Mouse (Mus musculus) forebrain, embryonic 16.5 days (tissue): Measurements from ENCODE around the gene Tln2. TPM values are rescaled to one million over a fixed set of nuclear protein-coding genes. Genes with fewer than 3 reads are reported as not detected.

Experiments used
- ATAC-seq: fragments of 200-750 bp; cut with Nextera tagmentation; 2 replicates; pipeline ENCODE4 v1.8.0; 2017; ENCODE audit warnings: mild to moderate bottlenecking, moderate library complexity
- H3K27ac ChIP-seq: fragments of 300-500 bp; sonication (generic); 2 replicates; pipeline ENCODE4 v1.5.1; 2014; ENCODE audit warnings: low read length, control low read depth
- H3K27me3 ChIP-seq: fragments of 300-500 bp; sonication (generic); replicated peaks from 2 replicates; pipeline ENCODE4 v1.6.1; 2014; ENCODE audit warnings: low read length; ENCODE audit not compliant: control insufficient read depth, insufficient read depth
- H3K36me3 ChIP-seq: fragments of 300-500 bp; sonication (generic); 2 replicates; pipeline ENCODE4 v1.6.1; 2014; ENCODE audit not compliant: control insufficient read depth, insufficient read depth
- H3K4me1 ChIP-seq: fragments of 300-500 bp; sonication (generic); replicated peaks from 2 replicates; pipeline ENCODE4 v1.6.1; 2014; ENCODE audit warnings: low read length; ENCODE audit not compliant: control insufficient read depth, insufficient read depth
- H3K4me2 ChIP-seq: fragments of 300-500 bp; sonication (generic); 2 replicates; pipeline ENCODE4 v1.6.1; 2014; ENCODE audit warnings: mild to moderate bottlenecking, low read length, control low read depth
- H3K4me3 ChIP-seq: fragments of 300-500 bp; sonication (generic); replicated peaks from 2 replicates; pipeline ENCODE4 v1.5.1; 2014; ENCODE audit warnings: mild to moderate bottlenecking, low read length, control low read depth
- H3K9ac ChIP-seq: fragments of 300-500 bp; sonication (generic); replicated peaks from 2 replicates; pipeline ENCODE4 v1.6.1; 2014; ENCODE audit warnings: low read depth, low read length, control low read depth
- H3K9me3 ChIP-seq: fragments of 300-500 bp; sonication (generic); 2 replicates; pipeline ENCODE4 v1.6.1; 2016; ENCODE audit warnings: low read length; ENCODE audit not compliant: control insufficient read depth
- WGBS: fragments of 180-500 bp; shearing (Covaris S2); extraction: QIAGEN DNeasy Blood & Tissue Kit; methylation state at CpG from one replicate; pipeline ENCODE4 v1.1.7; 2014; 5-methylcytosine and 5-hydroxymethylcytosine counted together
- polyA plus RNA-seq: library from polyadenylated mRNA; unstranded; fragments of >200 nt; fragmentation: Nextera tagmentation; extraction: Ambion mirVana; gene quantifications from 2 replicates; pipeline ENCODE4 v1.2.1, GENCODE M21; 2015

The Tln2 gene
- polyA plus RNA-seq, 1 experiment from 2014 or later, result 19.6 TPM

- Histone ChIP-seq H3K4me1 (no peaks in the 10 kb centered on the region), H3K27ac (no peak overlapping the region), H3K27me3 (no peaks in the 10 kb centered on the region), H3K9me3 (no peaks in the 10 kb centered on the region), H3K4me2 (no peak overlapping the region), H3K36me3 (no peaks in the 10 kb centered on the region), H3K9ac (no peak overlapping the region), H3K4me3 (no peak overlapping the region)
- no peak for ATAC-seq
- WGBS, result 82% methylated on average over 6 of the region's 6 CpGs
Measured at GRCm38 (mm10) chr9:67182006-67182405, 377.5 kb downstream of the Tln2 start.

- ATAC-seq, result no peak
- Histone ChIP-seq H3K27me3 (no peaks in the 10 kb centered on the region), H3K9ac (no peak overlapping the region), H3K4me1 (no peaks in the 10 kb centered on the region), H3K4me2 (no peak overlapping the region), H3K27ac (no peak overlapping the region), H3K36me3 (no peaks in the 10 kb centered on the region), H3K9me3 (no peaks in the 10 kb centered on the region), H3K4me3 (no peak overlapping the region)
- WGBS, result 89% methylated on average over 1 of the region's 1 CpGs
Measured at GRCm38 (mm10) chr9:67178709-67179108, 380.8 kb downstream of the Tln2 start.

GRCm38 (mm10) chr9:67178203-67178602 lies 381.3 kb downstream of the Tln2 start:
- Histone ChIP-seq H3K4me1 (no peaks in the 10 kb centered on the region), H3K27me3 (no peaks in the 10 kb centered on the region), H3K9ac (no peak overlapping the region), H3K4me3 (no peak overlapping the region), H3K27ac (no peak overlapping the region), H3K9me3 (no peaks in the 10 kb centered on the region), H3K36me3 (no peaks in the 10 kb centered on the region), H3K4me2 (no peak overlapping the region)
- 85% methylated on average over 5 of the region's 5 CpGs for WGBS
- no peak for ATAC-seq

GRCm38 (mm10) chr9:67176073-67176472 lies 383.4 kb downstream of the Tln2 start:
- 85% methylated on average over 8 of the region's 8 CpGs for WGBS
- Histone ChIP-seq H3K27me3 (no peaks in the 10 kb centered on the region), H3K4me2 (no peak overlapping the region), H3K27ac (no peak overlapping the region), H3K9me3 (peaks cover 4% of the 10 kb centered on the region), H3K36me3 (no peaks in the 10 kb centered on the region), H3K4me3 (no peak overlapping the region), H3K9ac (no peak overlapping the region), H3K4me1 (no peaks in the 10 kb centered on the region)
- no peak for ATAC-seq

- H3K27ac ChIP-seq, result no peak overlapping the region
- no peak for ATAC-seq
- no peak overlapping the region for H3K9ac ChIP-seq
- no peak overlapping the region for H3K4me3 ChIP-seq
- no peaks in the 10 kb centered on the region for H3K36me3 ChIP-seq
- 90% methylated on average over 6 of the region's 6 CpGs for WGBS
- H3K9me3 ChIP-seq, result peaks cover 5% of the 10 kb centered on the region
- H3K4me1 ChIP-seq, result no peaks in the 10 kb centered on the region
- H3K4me2 ChIP-seq, result no peak overlapping the region
- no peaks in the 10 kb centered on the region for H3K27me3 ChIP-seq
Measured at GRCm38 (mm10) chr9:67173816-67174215, 385.7 kb downstream of the Tln2 start.

- Histone ChIP-seq H3K36me3 (no peaks in the 10 kb centered on the region), H3K9me3 (peaks cover 5% of the 10 kb centered on the region), H3K4me1 (no peaks in the 10 kb centered on the region), H3K9ac (no peak overlapping the region), H3K4me2 (no peak overlapping the region), H3K27ac (no peak overlapping the region), H3K27me3 (no peaks in the 10 kb centered on the region), H3K4me3 (no peak overlapping the region)
- WGBS, result 95% methylated on average over 4 of the region's 4 CpGs
- ATAC-seq, result no peak
Measured at GRCm38 (mm10) chr9:67173154-67173553, 386.3 kb downstream of the Tln2 start.

- WGBS, result 97% methylated on average over 4 of the region's 4 CpGs
- no peak for ATAC-seq
- H3K36me3 ChIP-seq, result no peaks in the 10 kb centered on the region
- no peak overlapping the region for H3K4me2 ChIP-seq
- H3K9me3 ChIP-seq, result peaks cover 5% of the 10 kb centered on the region
- no peaks in the 10 kb centered on the region for H3K4me1 ChIP-seq
- no peak overlapping the region for H3K4me3 ChIP-seq
- no peak overlapping the region for H3K9ac ChIP-seq
- no peak overlapping the region for H3K27ac ChIP-seq
- no peaks in the 10 kb centered on the region for H3K27me3 ChIP-seq
Measured at GRCm38 (mm10) chr9:67171409-67171808, 388.1 kb downstream of the Tln2 start.

- Histone ChIP-seq H3K4me3 (no peak overlapping the region), H3K36me3 (no peaks in the 10 kb centered on the region), H3K4me2 (no peak overlapping the region), H3K27ac (no peak overlapping the region), H3K9ac (no peak overlapping the region), H3K27me3 (no peaks in the 10 kb centered on the region), H3K9me3 (peaks cover 5% of the 10 kb centered on the region), H3K4me1 (no peaks in the 10 kb centered on the region)
- 86% methylated on average over 8 of the region's 8 CpGs for WGBS
- ATAC-seq, result no peak
Measured at GRCm38 (mm10) chr9:67170759-67171158, 388.7 kb downstream of the Tln2 start.

GRCm38 (mm10) chr9:67170047-67170446 lies 389.5 kb downstream of the Tln2 start:
- H3K9ac ChIP-seq, result no peak overlapping the region
- WGBS, result 76% methylated on average over 3 of the region's 3 CpGs
- H3K9me3 ChIP-seq, result peaks cover 5% of the 10 kb centered on the region
- no peaks in the 10 kb centered on the region for H3K4me1 ChIP-seq
- no peak overlapping the region for H3K4me3 ChIP-seq
- H3K27ac ChIP-seq, result no peak overlapping the region
- ATAC-seq, result no peak
- no peaks in the 10 kb centered on the region for H3K36me3 ChIP-seq
- no peaks in the 10 kb centered on the region for H3K27me3 ChIP-seq
- no peak overlapping the region for H3K4me2 ChIP-seq
